16 mouse cellular contexts compared by ENCODE assay signal in genomic region chr2:180234353-180234752, GRCm38 (mm10). TPM values are rescaled to one million over a fixed set of nuclear protein-coding genes. Genes with fewer than 3 reads are reported as not detected.
DNase-seq lines count a peak whose midpoint lies in the region; ATAC-seq lines count a peak whose summit lies in the region.
"Had no signal": no experiment of that assay in that cellular context is flagged by ENCODE, and none has a peak within 500 bp of the region (broad histone marks: within the 10 kb centered on the region; RNA-seq: fewer than 3 reads in every experiment).

No protein-coding gene starts in this region.

- H3K27ac ChIP-seq in heart, embryonic 10.5 days = peak overlapping the region; percentile 85
- 0 out of 2 replicates have a peak overlapping the region, but pooled peaks have one; percentile 89 for H3K27ac ChIP-seq in liver, embryonic 12.5 days
- H3K27ac ChIP-seq in liver, embryonic 11.5 days (ENCODE audit: low read depth, low read length) = no peak overlapping the region; the same call in 1 of the 2 replicates
- H3K27ac ChIP-seq in embryonic facial prominence, embryonic 14.5 days (replicated peaks; ENCODE audit: low read depth, low read length) = peak overlapping the region; percentile 74
- H3K27ac ChIP-seq: macrophage had no signal

- no peak overlapping the region for H3K4me3 ChIP-seq in heart, embryonic 10.5 days
- H3K4me3 ChIP-seq in liver, embryonic 12.5 days = no peak overlapping the region
- no peak overlapping the region for H3K4me3 ChIP-seq in liver, embryonic 11.5 days (ENCODE audit: low read depth, low read length)
- no peak overlapping the region for H3K4me3 ChIP-seq in embryonic facial prominence, embryonic 14.5 days (ENCODE audit: low read depth, low read length)

- peaks cover 68% of the 10 kb centered on the region for H3K4me1 ChIP-seq in heart, embryonic 10.5 days
- H3K4me1 ChIP-seq in liver, embryonic 12.5 days = peaks cover 59% of the 10 kb centered on the region
- H3K4me1 ChIP-seq in liver, embryonic 11.5 days (replicated peaks; ENCODE audit: control insufficient read depth, insufficient read depth, low read length) = peaks cover 42% of the 10 kb centered on the region
- peaks cover 17% of the 10 kb centered on the region for H3K4me1 ChIP-seq in embryonic facial prominence, embryonic 14.5 days (ENCODE audit: control insufficient read depth, insufficient read depth, low read length)

- 88% methylated on average over 8 of the region's 8 CpGs for WGBS in heart, embryonic 10.5 days
- WGBS in liver, embryonic 12.5 days (ENCODE audit: insufficient replicate concordance) = 82% methylated on average over 8 of the region's 8 CpGs
- WGBS in liver, embryonic 11.5 days = 80% methylated on average over 8 of the region's 8 CpGs
- WGBS in embryonic facial prominence, embryonic 14.5 days = 84% methylated on average over 8 of the region's 8 CpGs

- ATAC-seq in liver, embryonic 12.5 days = no peak
- no peak for ATAC-seq in liver, embryonic 11.5 days (replicated peaks; ENCODE audit: low FRiP score)
- no peak for ATAC-seq in embryonic facial prominence, embryonic 14.5 days (ENCODE audit: low read depth)
- ATAC-seq: inflammation-experienced regulatory T-cells, adult 6 months had no signal

- intact Hi-C loops in heart, postnatal 10 days (cut with DNase I) = no loop called here

- DNase-seq in heart, embryonic 10.5 days (ENCODE audit: low spot score) = no peak
- DNase-seq in heart, postnatal 10 days = no peak
- DNase-seq in liver, embryonic 11.5 days (ENCODE audit: low spot score) = no peak
- no peak for DNase-seq in embryonic facial prominence, embryonic 14.5 days (ENCODE audit: low spot score)
- DNase-seq in lung, postnatal 4 days = peak; percentile 46 to 73
- DNase-seq in cerebellum, adult 11 months = no peak
- no peak for DNase-seq in thymus, adult 18-20 months
- DNase-seq: gastrocnemius, postnatal 36 days; right cerebral cortex, postnatal 25 days had no signal

- no peaks in the 10 kb centered on the region for H3K27me3 ChIP-seq in heart, embryonic 10.5 days (ENCODE audit: insufficient read depth, poor library complexity, severe bottlenecking)
- H3K27me3 ChIP-seq in liver, embryonic 12.5 days (replicated peaks) = no peaks in the 10 kb centered on the region
- no peaks in the 10 kb centered on the region for H3K27me3 ChIP-seq in liver, embryonic 11.5 days (replicated peaks; ENCODE audit: control insufficient read depth, insufficient read depth, low read length)
- no peaks in the 10 kb centered on the region for H3K27me3 ChIP-seq in embryonic facial prominence, embryonic 14.5 days (replicated peaks; ENCODE audit: control insufficient read depth, insufficient read depth, low read length)

- no peak overlapping the region for H3K4me2 ChIP-seq in liver, embryonic 12.5 days
- H3K4me2 ChIP-seq in liver, embryonic 11.5 days = no peak overlapping the region
- H3K4me2 ChIP-seq in embryonic facial prominence, embryonic 14.5 days (ENCODE audit: low read depth, low read length) = 0 out of 2 replicates have a peak overlapping the region, but pooled peaks have one; percentile 15

- no peak overlapping the region for H3K9ac ChIP-seq in liver, embryonic 12.5 days
- no peak overlapping the region for H3K9ac ChIP-seq in liver, embryonic 11.5 days (ENCODE audit: low read depth, low read length)
- no peak overlapping the region for H3K9ac ChIP-seq in embryonic facial prominence, embryonic 14.5 days (ENCODE audit: low read depth, low read length)

- H3K36me3 ChIP-seq in heart, embryonic 10.5 days = no peaks in the 10 kb centered on the region
- no peaks in the 10 kb centered on the region for H3K36me3 ChIP-seq in liver, embryonic 12.5 days
- no peaks in the 10 kb centered on the region for H3K36me3 ChIP-seq in liver, embryonic 11.5 days (ENCODE audit: control insufficient read depth, insufficient read depth, low read length)
- H3K36me3 ChIP-seq in embryonic facial prominence, embryonic 14.5 days (ENCODE audit: control insufficient read depth, insufficient read depth, low read length) = no peaks in the 10 kb centered on the region

- H3K9me3 ChIP-seq in heart, embryonic 10.5 days = no peaks in the 10 kb centered on the region
- H3K9me3 ChIP-seq in liver, embryonic 12.5 days (replicated peaks) = no peaks in the 10 kb centered on the region
- no peaks in the 10 kb centered on the region for H3K9me3 ChIP-seq in liver, embryonic 11.5 days (ENCODE audit: control insufficient read depth, low read length)
- no peaks in the 10 kb centered on the region for H3K9me3 ChIP-seq in embryonic facial prominence, embryonic 14.5 days (ENCODE audit: control insufficient read depth, low read length)

RNA-seq across cellular contexts. Expression of gene Lama5, which starts 8.7 kb away (rescaled TPM):
- polyA plus RNA-seq in heart, embryonic 10.5 days (2016; fragmentation: Nextera tagmentation; extraction: Ambion mirVana) = 23.6 and 30.8 TPM in 2 replicates
- total RNA-seq in heart, postnatal 10 days (2021) = 10 to 100 TPM; 44.6 to 46.5 TPM
- polyA plus RNA-seq in liver, embryonic 12.5 days (2016; fragmentation: Nextera tagmentation; extraction: Ambion mirVana) = 4.1 and 4.3 TPM in 2 replicates
- polyA plus RNA-seq in liver, embryonic 11.5 days (2014; fragmentation: Nextera tagmentation; extraction: Ambion mirVana) = 10.7 and 15.5 TPM in 2 replicates
- 25.2 and 28.2 TPM in 2 replicates for polyA plus RNA-seq in embryonic facial prominence, embryonic 14.5 days (2014; fragmentation: Nextera tagmentation; extraction: Ambion mirVana)
- polyA plus RNA-seq: macrophage had no signal

RNA-seq across cellular contexts. Expression of gene Rps21, which starts 22.8 kb away (rescaled TPM):
- 332 and 360 TPM in 2 replicates for polyA plus RNA-seq in heart, embryonic 10.5 days (2016; fragmentation: Nextera tagmentation; extraction: Ambion mirVana)
- 100 to 1,000 TPM; 575 to 597 TPM for total RNA-seq in heart, postnatal 10 days (2021)
- polyA plus RNA-seq in liver, embryonic 12.5 days (2016; fragmentation: Nextera tagmentation; extraction: Ambion mirVana) = 560 and 561 TPM in 2 replicates
- polyA plus RNA-seq in liver, embryonic 11.5 days (2014; fragmentation: Nextera tagmentation; extraction: Ambion mirVana) = 736 and 852 TPM in 2 replicates
- polyA plus RNA-seq in embryonic facial prominence, embryonic 14.5 days (2014; fragmentation: Nextera tagmentation; extraction: Ambion mirVana) = 689 and 787 TPM in 2 replicates

RNA-seq across cellular contexts. Expression of gene Cables2, which starts 38.9 kb away (rescaled TPM):
- polyA plus RNA-seq in heart, embryonic 10.5 days (2016; fragmentation: Nextera tagmentation; extraction: Ambion mirVana) = 12.4 and 13.1 TPM in 2 replicates
- total RNA-seq in heart, postnatal 10 days (2021) = 10 to 100 TPM; 16.5 to 16.7 TPM
- 9.6 and 10.4 TPM in 2 replicates for polyA plus RNA-seq in liver, embryonic 12.5 days (2016; fragmentation: Nextera tagmentation; extraction: Ambion mirVana)
- 9.4 and 9.6 TPM in 2 replicates for polyA plus RNA-seq in liver, embryonic 11.5 days (2014; fragmentation: Nextera tagmentation; extraction: Ambion mirVana)
- 16.5 and 17.4 TPM in 2 replicates for polyA plus RNA-seq in embryonic facial prominence, embryonic 14.5 days (2014; fragmentation: Nextera tagmentation; extraction: Ambion mirVana)

RNA-seq across cellular contexts. Expression of gene Rbbp8nl, which starts 55.3 kb away (rescaled TPM):
- 0.16 and 0.68 TPM in 2 replicates for polyA plus RNA-seq in heart, embryonic 10.5 days (2016; fragmentation: Nextera tagmentation; extraction: Ambion mirVana)
- total RNA-seq in heart, postnatal 10 days (2021) = not detected
- polyA plus RNA-seq in liver, embryonic 12.5 days (2016; fragmentation: Nextera tagmentation; extraction: Ambion mirVana) = not detected in 2 replicates
- polyA plus RNA-seq in liver, embryonic 11.5 days (2014; fragmentation: Nextera tagmentation; extraction: Ambion mirVana) = 0.10 and 0.16 TPM in 2 replicates
- polyA plus RNA-seq in embryonic facial prominence, embryonic 14.5 days (2014; fragmentation: Nextera tagmentation; extraction: Ambion mirVana) = 0.81 and 0.84 TPM in 2 replicates
- total RNA-seq: adrenal gland, adult 18-20 months; gastrocnemius, postnatal 36 days; layer of hippocampus, postnatal 14 days; monocyte, adult 5-6 weeks had no signal
- polyA plus RNA-seq: cortical plate, adult 2 months; inflammation-experienced regulatory T-cells, adult 6 months; macrophage had no signal

Comparison
In these comparisons a context has a peak if more than half of its experiments do, and no peak if none do; other contexts are left out.
1. DNase-seq: peak in lung, postnatal 4 days (2 of 2); none in heart, embryonic 10.5 days (single experiment), heart, postnatal 10 days (0 of 2), liver, embryonic 11.5 days (single experiment), embryonic facial prominence, embryonic 14.5 days (single experiment), cerebellum, adult 11 months (single experiment) and thymus, adult 18-20 months (0 of 2).